Mouse (Mus musculus): ENCODE results near the gene Lrig2. TPM values are rescaled to one million over a fixed set of nuclear protein-coding genes. Genes with fewer than 3 reads are reported as not detected.

The Lrig2 gene
- total RNA-seq, 2 experiments from 2014 or later, result 6.5 to 15.6 TPM

- ATAC-seq (replicated peaks; ENCODE audit: low FRiP score, low TSS enrichment, poor library complexity, severe bottlenecking), result no peak
Measured at GRCm38 (mm10) chr3:104390072-104390471, 121.6 kb downstream of the Lrig2 start.

- no peak for ATAC-seq (replicated peaks; ENCODE audit: low FRiP score, low TSS enrichment, poor library complexity, severe bottlenecking)
Measured at GRCm38 (mm10) chr3:104389449-104389848, 122.3 kb downstream of the Lrig2 start.

DNA sequence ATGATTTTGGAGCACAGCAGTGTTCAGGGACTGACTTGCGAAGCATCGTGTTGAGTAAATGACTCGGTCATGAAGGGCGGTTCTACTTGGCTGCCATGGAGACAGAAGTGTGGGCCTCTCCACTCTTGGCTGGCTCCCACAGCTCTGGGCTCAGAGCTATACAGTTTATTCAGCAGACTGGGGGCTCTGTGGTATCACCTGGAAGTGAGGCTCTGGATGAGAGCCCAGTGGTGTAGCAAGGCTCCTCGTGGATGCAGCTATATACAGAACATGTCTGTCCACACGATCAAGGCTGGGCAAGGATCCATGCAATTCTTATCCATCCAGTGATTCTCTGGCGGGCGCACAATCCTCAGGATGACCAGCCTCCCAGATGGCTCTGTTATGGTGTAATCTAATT is 126.1 kb downstream of the Lrig2 start:
- no peak for ATAC-seq (replicated peaks; ENCODE audit: low FRiP score, low TSS enrichment, poor library complexity, severe bottlenecking)

DNA sequence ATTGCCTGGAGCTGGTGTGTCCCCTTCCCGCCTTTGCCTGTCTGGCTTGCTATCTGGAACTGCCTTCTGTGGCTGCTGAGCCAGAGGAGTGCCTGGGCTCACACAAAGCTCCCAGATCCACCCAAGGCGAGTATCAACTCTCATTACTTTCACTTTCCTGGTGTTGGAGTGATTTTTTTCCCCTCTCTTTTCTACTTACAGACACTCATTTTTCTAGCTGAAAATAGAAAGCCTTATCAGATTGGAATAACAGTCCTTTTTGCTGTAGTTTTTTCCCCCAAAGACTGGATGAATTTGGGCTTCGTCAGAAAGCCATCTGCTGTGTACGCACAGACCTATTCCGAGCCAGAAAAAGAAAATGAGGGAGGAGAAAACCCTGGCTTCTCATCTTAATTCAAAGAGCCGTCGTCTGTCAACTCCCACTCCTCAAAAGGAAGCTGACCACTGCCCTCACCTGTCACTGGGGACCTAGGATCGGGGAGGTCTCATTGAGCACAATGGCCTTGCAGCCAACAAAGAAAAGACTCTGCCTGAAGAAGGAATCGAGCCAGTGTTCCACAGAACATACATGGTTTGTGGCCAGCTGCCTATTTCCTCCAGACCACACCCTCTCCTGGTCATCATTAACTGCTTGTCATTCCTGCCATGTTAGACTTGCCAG is 127.9 kb downstream of the Lrig2 start:
- ATAC-seq (replicated peaks; ENCODE audit: low FRiP score, low TSS enrichment, poor library complexity, severe bottlenecking), result no peak

- ATAC-seq (replicated peaks; ENCODE audit: low FRiP score, low TSS enrichment, poor library complexity, severe bottlenecking), result no peak
Measured at GRCm38 (mm10) chr3:104378228-104378627, 133.5 kb downstream of the Lrig2 start.

DNA sequence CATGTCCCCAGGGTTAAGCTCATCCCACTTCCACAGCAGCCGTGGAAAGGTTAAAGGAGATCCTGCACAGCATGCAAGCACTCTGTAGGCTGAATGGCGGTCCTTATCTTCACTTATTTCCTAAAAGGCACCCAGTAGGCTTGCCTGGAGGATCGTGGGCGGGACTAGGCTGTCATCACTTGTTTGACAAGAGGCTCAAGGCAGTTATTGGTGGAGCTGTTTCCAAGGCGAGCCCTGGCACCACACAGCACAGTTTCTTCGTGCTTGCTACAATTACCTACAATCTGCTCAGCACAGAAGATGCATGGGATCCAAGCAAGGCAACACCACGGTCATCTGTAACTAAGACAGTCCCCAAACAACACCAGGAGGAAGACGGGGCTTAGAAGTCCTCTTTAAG is 137.8 kb downstream of the Lrig2 start:
- no peak for ATAC-seq (replicated peaks; ENCODE audit: low FRiP score, low TSS enrichment, poor library complexity, severe bottlenecking)

- ATAC-seq (replicated peaks; ENCODE audit: low FRiP score, low TSS enrichment, poor library complexity, severe bottlenecking), result no peak
Measured at GRCm38 (mm10) chr3:104372374-104372773, 139.3 kb downstream of the Lrig2 start.

GRCm38 (mm10) chr3:104367912-104368311 is 143.8 kb downstream of the Lrig2 start:
- no peak for ATAC-seq (replicated peaks; ENCODE audit: low FRiP score, low TSS enrichment, poor library complexity, severe bottlenecking)

DNA sequence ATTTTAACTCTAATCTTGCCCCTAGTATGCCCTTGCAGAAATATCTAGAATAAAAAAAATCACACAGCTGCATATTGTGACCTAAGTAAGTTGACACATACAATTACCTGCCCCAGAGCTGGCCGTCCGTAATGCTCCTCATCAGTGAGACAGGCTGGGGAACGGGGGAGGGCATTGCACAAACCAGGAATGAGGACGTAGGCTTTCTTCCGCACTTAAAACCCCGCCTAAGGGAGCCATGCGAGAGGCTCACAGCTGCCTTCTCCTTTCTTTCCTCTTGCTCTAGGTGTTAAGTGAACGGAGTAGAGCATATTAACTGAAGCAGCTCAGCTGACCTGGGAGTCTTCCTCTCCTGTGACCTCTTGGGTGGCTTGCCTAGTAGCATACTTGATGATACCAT is 149.9 kb downstream of the Lrig2 start:
- no peak for ATAC-seq (replicated peaks; ENCODE audit: low FRiP score, low TSS enrichment, poor library complexity, severe bottlenecking)

DNA sequence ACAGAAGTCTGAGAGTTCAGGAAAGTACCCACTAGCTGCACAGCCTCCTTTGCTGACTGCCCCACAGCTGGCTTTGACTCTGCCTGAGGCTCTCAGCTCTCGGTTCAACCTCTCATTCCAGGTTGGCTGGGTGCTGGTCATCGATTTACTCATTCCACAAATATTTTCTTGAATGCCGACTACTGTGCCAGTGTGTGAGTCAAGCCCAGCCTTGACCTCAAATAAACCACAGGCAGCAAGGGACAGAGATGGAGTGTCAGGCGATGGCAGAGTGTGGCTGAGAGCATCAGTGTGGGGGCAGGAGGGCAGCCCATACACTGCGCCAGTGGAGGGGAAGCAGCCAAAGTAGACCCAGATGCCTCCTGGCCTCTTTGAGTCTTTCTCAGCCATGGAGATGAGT is 151.4 kb downstream of the Lrig2 start:
- no peak for ATAC-seq (replicated peaks; ENCODE audit: low FRiP score, low TSS enrichment, poor library complexity, severe bottlenecking)

DNA sequence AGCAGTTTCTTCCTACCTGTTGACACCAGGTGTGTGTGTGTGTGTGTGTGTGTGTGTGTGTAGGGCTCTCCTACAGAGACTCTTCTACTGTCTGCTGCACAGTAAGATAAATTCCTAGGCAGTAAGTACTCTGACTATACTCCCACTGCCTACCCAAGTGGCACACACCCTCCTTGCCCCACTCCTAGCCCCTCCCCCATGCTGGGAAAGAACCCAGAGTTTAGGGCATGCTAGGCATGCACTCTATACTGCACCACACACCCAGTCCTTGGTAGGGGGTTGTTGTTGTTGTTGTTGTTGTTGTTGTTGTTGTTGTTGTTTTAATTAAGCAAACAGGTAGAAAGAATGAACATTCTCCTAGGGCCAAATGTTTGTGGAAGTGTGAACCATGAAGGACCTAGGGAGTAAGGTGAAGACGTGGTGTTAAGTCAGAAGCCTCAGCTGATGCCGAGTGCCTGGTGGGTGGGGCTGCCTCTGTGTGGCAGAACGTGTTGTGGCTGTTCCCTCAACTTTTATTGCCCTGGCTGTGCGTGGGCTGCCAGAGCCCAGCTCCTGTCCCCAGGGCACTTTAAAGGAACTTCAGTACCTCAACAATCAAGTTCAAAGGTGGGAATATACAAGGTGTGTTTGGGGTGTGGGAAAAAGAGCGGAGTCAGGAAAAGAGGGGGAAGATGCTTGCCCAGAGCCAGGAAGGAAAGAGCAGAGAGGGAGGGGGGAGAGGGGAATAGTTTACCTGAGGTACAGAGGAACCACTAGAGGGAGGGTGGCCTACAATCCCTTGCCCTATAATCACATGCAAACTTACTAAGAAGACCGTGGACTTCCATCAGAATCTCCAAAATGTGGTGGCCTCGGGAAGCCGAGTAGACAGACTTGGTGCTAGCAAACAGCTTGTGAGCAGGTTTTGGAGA is 152.2 kb downstream of the Lrig2 start:
- no peak for ATAC-seq (replicated peaks; ENCODE audit: low FRiP score, low TSS enrichment, poor library complexity, severe bottlenecking)

GRCm38 (mm10) chr3:104358747-104359146 is 153.0 kb downstream of the Lrig2 start:
- ATAC-seq (replicated peaks; ENCODE audit: low FRiP score, low TSS enrichment, poor library complexity, severe bottlenecking), result no peak

DNA sequence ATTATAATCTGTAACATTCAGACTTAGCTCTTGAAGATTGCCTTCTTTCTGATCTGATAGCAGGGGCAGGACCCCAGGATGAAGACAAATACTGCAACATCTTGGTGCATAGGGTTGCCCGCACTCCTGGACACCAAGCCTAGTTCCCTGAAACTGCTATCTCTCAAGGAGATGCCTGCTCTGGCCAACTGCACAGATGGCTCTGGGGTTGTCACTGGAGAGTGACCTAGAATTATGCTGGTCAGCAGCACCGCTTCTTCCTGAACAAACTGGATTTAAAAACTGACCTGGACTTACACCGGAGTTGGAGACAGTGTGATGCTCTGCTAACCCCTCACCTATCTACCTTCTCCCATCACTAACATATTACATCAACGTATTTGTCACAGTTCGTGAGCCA is 155.6 kb downstream of the Lrig2 start:
- ATAC-seq (replicated peaks; ENCODE audit: low FRiP score, low TSS enrichment, poor library complexity, severe bottlenecking), result no peak

DNA sequence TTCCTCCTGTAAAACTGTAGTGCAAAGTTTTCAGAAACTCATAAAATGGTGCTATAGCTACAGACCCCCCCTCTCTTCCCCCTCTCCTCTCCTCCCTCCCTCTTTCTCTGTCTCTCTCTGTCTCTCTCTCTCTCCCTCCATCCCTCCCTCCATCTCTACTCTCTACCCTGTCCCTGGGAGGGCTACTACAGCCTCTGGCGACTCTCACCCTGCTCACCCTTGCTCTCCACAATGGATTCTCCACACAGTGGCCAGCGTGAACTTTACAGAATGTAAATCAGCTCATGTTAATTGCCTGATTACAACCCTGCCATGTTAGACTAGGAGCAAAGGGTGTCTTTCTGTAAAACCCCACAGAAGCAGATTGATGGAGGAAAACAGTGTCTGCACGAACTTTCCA is 157.8 kb downstream of the Lrig2 start:
- no peak for ATAC-seq (replicated peaks; ENCODE audit: low FRiP score, low TSS enrichment, poor library complexity, severe bottlenecking)

DNA sequence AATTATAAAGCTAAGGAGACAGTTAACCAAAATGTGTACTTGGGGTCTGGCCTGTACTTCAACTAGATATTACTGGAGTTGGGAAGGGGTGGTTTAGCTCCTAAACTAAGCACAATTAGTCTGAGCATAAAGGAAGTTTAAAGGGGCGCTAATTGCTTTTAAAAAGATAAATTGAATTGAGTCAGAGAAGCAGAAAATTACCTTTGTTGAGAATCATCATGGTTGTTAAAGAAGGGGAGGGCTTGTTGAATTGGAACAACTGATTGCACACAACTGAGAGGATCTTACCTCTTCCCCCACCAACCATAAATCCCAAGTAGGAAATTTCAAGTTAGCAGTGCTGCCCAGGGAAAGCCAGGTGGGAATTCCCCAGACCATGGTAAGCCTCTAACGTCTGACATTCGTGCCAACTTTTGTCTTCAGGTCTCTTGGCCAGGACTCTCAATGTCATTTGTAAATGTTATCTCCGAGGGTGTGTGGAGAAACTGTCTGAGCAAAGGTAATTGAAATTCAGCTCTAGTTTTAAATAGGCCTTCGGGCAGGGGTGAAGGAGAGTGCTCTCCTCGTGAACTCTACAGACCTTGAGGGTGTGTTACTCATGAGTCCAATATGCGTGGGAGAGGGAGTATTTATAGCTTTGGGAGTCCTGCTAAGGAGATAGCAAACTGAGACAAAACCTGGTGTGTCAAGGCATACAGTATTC is 159.2 kb downstream of the Lrig2 start:
- ATAC-seq (replicated peaks; ENCODE audit: low FRiP score, low TSS enrichment, poor library complexity, severe bottlenecking), result no peak

GRCm38 (mm10) chr3:104350253-104350945 is 161.3 kb downstream of the Lrig2 start:
- no peak for ATAC-seq (replicated peaks; ENCODE audit: low FRiP score, low TSS enrichment, poor library complexity, severe bottlenecking)

DNA sequence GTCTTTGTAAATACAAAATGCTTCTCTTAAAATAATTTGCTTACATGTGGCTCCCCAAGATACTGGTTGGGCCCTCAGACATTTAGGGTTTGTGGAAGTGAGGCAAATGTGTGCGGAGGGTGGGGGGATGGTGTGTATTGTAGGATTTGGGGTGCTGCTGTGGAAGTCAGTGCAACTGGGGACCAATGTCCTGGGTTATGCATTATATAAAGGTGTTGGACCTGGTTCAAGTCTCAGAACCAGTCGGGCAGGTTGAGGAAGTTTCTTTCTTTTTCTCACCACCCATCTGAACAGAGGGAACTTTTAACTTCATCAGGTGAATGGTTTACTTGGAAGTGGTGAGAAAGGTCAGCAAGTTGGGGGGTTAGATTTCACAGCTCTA is 161.9 kb downstream of the Lrig2 start:
- ATAC-seq (replicated peaks; ENCODE audit: low FRiP score, low TSS enrichment, poor library complexity, severe bottlenecking), result no peak

GRCm38 (mm10) chr3:104349203-104349846 is 162.4 kb downstream of the Lrig2 start:
- no peak for ATAC-seq (replicated peaks; ENCODE audit: low FRiP score, low TSS enrichment, poor library complexity, severe bottlenecking)
